Mouse (Mus musculus): Measurements from ENCODE around the gene Fbxo6. TPM values are rescaled to one million over a fixed set of nuclear protein-coding genes. Genes with fewer than 3 reads are reported as not detected.
"Not testable (repeated sequence)": the region's sequence is repeated elsewhere in the genome, so short reads cannot be mapped to it uniquely, and the experiment has no call there.

Gene Fbxo6
- 11.0 and 11.9 TPM in 2 replicates for polyA plus RNA-seq (2015; fragmentation: Nextera tagmentation; extraction: Ambion mirVana)

DNA sequence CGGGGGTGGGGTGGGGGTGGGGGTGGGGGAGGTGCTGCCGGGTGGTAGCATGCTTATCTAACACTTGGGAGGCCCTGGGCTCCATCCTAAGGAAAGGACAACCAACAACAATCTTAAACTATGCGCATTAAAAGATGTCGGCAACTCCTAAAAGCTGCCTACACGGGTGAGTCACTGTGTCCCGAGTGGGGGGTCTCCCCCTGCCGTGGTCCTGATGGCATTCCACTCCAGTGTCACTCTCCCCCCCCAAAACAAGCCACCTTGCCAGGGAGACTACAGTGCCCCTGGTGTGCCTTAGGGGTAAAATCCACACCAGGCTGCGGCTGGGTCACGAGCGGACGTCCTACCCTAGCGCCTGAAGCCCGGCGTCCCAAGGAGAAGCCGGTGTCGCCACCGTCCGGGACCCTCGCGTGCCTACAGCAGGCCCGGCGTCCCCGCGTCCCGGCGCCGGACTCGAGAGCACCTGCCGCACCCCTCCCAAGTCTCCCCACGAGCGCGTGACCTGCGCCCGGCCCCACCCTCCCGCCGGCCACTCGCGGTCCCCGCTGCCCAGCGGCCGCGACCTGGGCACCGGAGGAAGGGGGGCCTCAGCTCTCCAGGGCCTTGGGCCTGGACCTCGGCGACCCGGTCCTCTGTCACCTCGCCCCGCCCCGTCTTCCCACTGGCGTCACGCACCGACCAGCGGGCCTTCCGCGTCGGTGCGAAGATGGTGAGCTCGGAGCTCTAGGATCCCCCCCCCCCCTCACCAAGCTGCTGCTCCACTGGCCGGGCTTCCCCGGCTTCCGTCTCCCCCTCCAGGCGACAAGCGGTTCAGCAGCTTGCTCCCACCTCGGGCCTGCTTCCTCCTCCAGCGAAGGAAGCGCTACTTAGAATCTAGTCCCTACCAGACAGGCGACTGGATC lies at the start of gene Fbxo6:
Gene Fbxo6, minus strand, starts transcription at position 874 of the 902 bp plus-strand sequence.
- Histone ChIP-seq H3K9ac (peak within 1 kb of the TSS; percentile 71), H3K9me3 (replicated peaks) (no peaks in the 10 kb centered on the region), H3K4me3 (replicated peaks) (peak within 1 kb of the TSS; percentile 72), H3K27ac (replicated peaks) (peak within 1 kb of the TSS; percentile 72), H3K27me3 (no peaks in the 10 kb centered on the region), H3K4me2 (peak within 1 kb of the TSS; percentile 98), H3K4me1 (replicated peaks) (peaks cover 25% of the 10 kb centered on the region), H3K36me3 (replicated peaks) (no peaks in the 10 kb centered on the region)
- WGBS (ENCODE audit: insufficient replicate concordance): under 1% methylated on average over 66 of the region's 67 CpGs
- peak; percentile 81 for ATAC-seq (ENCODE audit: insufficient read depth)

DNA sequence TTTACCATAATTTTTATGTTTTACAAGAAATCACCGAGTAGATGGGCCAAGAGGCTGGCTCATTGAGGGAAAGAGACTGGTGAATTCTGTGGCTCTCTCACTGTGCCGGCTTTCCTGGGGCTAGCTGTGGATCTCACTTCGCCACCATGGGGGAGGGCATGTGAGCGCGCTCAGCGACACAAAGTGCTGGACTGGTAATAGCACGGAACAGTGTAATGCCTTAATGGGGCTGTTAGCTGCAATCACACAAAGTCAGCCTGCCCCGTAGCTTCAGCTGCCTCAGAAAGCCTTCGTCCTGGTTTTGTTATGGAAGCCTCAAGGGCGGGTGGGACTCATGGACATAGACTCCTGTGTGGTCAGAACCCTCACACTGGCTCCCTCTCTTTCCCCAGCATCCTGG lies 46.8 kb upstream of the Fbxo6 start:
- Histone ChIP-seq H3K4me1 (replicated peaks) (peaks cover 38% of the 10 kb centered on the region), H3K9me3 (replicated peaks) (no peaks in the 10 kb centered on the region), H3K36me3 (replicated peaks) (no peaks in the 10 kb centered on the region), H3K27me3 (peaks cover 48% of the 10 kb centered on the region), H3K9ac (no peak overlapping the region), H3K4me2 (no peak overlapping the region), H3K4me3 (replicated peaks) (no peak overlapping the region), H3K27ac (replicated peaks) (no peak overlapping the region)
- WGBS (ENCODE audit: insufficient replicate concordance): 43% methylated on average over 10 of the region's 10 CpGs
- ATAC-seq (ENCODE audit: insufficient read depth): no peak

DNA sequence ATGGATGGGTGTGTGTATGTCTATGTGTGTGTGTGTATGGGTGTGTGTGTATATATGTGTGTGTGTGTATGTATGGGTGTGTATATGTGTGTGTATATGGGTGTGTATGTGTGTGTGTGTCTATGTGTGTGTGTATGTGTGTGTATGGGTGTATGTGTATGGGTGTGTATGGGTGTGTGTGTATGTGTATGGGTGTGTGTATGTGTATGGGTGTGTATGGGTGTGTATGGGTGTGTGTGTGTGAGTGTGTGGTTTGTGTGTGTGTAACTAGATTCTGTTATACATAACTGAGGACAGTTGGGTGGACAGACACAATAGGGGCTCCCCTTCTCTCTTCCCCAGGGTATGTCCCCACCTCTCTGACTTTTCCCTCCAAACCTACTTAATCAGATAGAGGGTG lies 42.5 kb upstream of the Fbxo6 start:
- no peak overlapping the region for H3K4me3 ChIP-seq (replicated peaks)
- H3K27ac ChIP-seq (replicated peaks): no peak overlapping the region
- H3K9me3 ChIP-seq (replicated peaks): no peaks in the 10 kb centered on the region
- H3K4me1 ChIP-seq (replicated peaks): peaks cover 25% of the 10 kb centered on the region
- no peak overlapping the region; the same call in 1 of the 2 replicates for H3K4me2 ChIP-seq
- H3K9ac ChIP-seq: no peak overlapping the region
- ATAC-seq (ENCODE audit: insufficient read depth): peak; percentile 59
- peaks cover 59% of the 10 kb centered on the region for H3K27me3 ChIP-seq
- H3K36me3 ChIP-seq (replicated peaks): no peaks in the 10 kb centered on the region

DNA sequence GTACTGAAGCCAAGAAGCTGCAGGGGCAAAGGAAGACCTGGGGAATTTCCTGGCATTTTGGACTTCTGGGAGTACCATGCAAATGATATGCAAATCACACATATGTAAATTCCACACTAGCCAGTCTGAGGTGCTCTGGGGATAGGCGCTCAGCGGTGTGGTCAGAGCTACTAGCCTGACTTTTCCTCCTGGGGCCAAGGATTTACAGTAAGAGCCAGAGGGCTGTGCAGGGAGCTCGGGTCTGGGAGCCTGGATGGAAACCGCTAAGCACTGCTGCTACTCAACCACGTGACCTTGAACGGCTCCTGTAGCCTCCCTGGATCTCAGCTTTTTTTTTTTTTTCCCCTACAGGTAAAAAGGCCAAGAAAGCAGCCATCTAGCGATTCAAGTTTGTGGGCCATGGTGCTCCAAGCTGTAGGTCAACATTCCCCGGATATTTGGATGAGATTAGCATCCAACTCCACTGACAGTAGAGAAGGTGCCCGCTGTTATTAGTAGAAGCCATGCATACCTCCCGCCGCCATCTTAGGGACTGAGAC lies 40.8 kb upstream of the Fbxo6 start:
- no peak overlapping the region for H3K4me2 ChIP-seq
- H3K36me3 ChIP-seq (replicated peaks): no peaks in the 10 kb centered on the region
- no peak overlapping the region for H3K9ac ChIP-seq
- no peak overlapping the region for H3K4me3 ChIP-seq (replicated peaks)
- no peak for ATAC-seq (ENCODE audit: insufficient read depth)
- no peaks in the 10 kb centered on the region for H3K9me3 ChIP-seq (replicated peaks)
- WGBS (ENCODE audit: insufficient replicate concordance): 34% methylated on average over 11 of the region's 11 CpGs
- peaks cover 32% of the 10 kb centered on the region for H3K4me1 ChIP-seq (replicated peaks)
- H3K27ac ChIP-seq (replicated peaks): no peak overlapping the region
- peaks cover 45% of the 10 kb centered on the region for H3K27me3 ChIP-seq

DNA sequence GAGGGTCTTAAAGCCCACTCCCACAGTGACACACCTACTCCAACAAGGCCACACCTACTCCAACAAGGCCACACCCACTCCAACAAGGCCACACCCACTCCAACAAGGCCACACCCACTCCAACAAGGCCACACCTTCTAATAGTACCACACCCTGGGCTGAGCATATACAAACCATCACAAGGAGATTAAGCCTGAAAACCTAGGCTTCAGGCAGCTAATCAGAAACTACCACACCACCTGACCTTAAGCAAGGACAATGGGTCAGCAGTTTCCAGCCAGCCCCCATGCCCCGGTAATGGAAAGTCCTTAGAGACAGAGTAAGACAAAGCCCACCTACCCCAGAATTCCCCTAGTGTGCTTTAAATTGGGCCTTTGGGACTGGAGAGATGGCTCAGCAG lies 36.8 kb upstream of the Fbxo6 start:
- not testable (repeated sequence) for H3K4me2 ChIP-seq; H3K36me3 ChIP-seq (replicated peaks); H3K4me3 ChIP-seq (replicated peaks); H3K27ac ChIP-seq (replicated peaks); H3K9me3 ChIP-seq (replicated peaks); H3K9ac ChIP-seq
- Histone ChIP-seq H3K4me1 (replicated peaks) (peaks cover 21% of the 10 kb centered on the region), H3K27me3 (peaks cover 50% of the 10 kb centered on the region)
- 71% methylated on average over 1 of the region's 1 CpGs for WGBS (ENCODE audit: insufficient replicate concordance)
- peak; percentile 40 for ATAC-seq (ENCODE audit: insufficient read depth)

DNA sequence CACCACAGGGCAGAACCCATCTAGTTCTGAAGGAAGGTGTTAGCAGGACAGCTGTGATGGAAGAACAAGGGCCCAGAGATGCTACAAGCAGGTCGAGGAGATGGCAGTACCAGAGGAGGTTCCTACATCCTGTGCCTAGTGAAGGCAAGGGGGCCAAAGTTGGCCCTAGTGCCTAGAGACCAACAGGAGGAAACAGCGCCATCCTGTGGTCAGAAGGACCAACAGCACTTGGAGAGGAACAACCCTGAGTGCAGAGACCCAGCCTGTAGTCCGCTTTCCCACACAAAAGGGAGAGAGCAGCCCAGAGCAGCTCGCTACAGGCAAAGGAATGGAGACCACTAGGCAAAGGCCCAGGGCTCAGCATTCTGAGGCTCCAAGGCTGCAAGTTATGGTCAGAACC lies 33.9 kb upstream of the Fbxo6 start:
- Histone ChIP-seq H3K27ac (replicated peaks) (no peak overlapping the region), H3K4me1 (replicated peaks) (peaks cover 17% of the 10 kb centered on the region), H3K4me3 (replicated peaks) (no peak overlapping the region), H3K9me3 (replicated peaks) (no peaks in the 10 kb centered on the region), H3K9ac (no peak overlapping the region), H3K27me3 (peaks cover 45% of the 10 kb centered on the region), H3K36me3 (replicated peaks) (no peaks in the 10 kb centered on the region), H3K4me2 (no peak overlapping the region)
- no peak for ATAC-seq (ENCODE audit: insufficient read depth)
- 43% methylated on average over 4 of the region's 4 CpGs for WGBS (ENCODE audit: insufficient replicate concordance)

DNA sequence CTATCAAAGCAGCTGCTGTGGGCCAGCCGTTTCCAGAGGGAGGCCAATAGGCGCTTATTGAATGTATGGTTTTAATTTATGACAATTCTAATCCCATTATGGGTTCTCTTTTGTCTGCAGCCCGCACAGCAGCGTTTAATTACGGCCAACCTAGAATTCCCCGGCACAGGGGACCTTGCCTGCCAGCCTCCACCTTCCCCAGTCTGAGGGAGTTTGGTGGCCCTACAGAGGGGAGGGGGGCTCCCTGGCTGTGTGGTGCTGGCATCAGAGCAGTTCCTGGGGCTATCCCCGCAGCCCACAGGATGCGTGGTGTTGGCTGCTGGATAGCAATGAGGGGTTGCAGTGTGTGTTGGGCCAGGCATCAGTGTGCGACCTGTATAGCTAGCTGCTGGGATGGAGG lies 32.6 kb upstream of the Fbxo6 start:
- H3K4me2 ChIP-seq: no peak overlapping the region
- H3K27me3 ChIP-seq: peaks cover 49% of the 10 kb centered on the region

DNA sequence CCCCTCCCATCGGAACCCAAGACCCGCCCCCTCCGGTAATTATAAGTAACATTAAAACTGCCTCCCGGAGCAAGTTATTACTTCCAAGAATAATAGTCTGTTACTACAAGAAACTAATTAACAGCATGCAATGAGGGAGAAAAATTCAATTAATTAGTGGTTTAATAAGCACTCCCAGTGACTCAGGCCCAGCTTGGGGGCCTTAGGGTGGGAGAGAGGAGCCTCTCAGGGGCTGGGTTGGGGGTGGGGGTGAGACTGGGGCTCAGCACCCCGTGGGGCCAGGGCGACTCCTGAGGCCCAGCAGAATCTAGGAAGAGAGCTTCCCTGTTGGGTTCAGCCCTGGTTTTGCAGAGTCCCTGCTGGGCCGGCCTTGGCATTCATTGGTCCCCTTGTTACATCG lies 30.4 kb upstream of the Fbxo6 start:
- H3K9me3 ChIP-seq (replicated peaks): no peaks in the 10 kb centered on the region
- WGBS (ENCODE audit: insufficient replicate concordance): 35% methylated on average over 8 of the region's 8 CpGs
- no peak for ATAC-seq (ENCODE audit: insufficient read depth)
- no peak overlapping the region for H3K4me2 ChIP-seq
- no peaks in the 10 kb centered on the region for H3K36me3 ChIP-seq (replicated peaks)
- H3K27ac ChIP-seq (replicated peaks): no peak overlapping the region
- peaks cover 63% of the 10 kb centered on the region for H3K27me3 ChIP-seq
- H3K4me1 ChIP-seq (replicated peaks): no peaks in the 10 kb centered on the region
- H3K9ac ChIP-seq: no peak overlapping the region
- H3K4me3 ChIP-seq (replicated peaks): no peak overlapping the region

More for the DNA sequence above, 32.6 kb upstream of the Fbxo6 start:
- WGBS (ENCODE audit: insufficient replicate concordance): 66% methylated on average over 9 of the region's 9 CpGs
- Histone ChIP-seq H3K9ac (no peak overlapping the region), H3K27ac (replicated peaks) (no peak overlapping the region), H3K4me3 (replicated peaks) (no peak overlapping the region), H3K9me3 (replicated peaks) (no peaks in the 10 kb centered on the region), H3K36me3 (replicated peaks) (no peaks in the 10 kb centered on the region), H3K4me1 (replicated peaks) (peaks cover 9% of the 10 kb centered on the region)
- ATAC-seq (ENCODE audit: insufficient read depth): no peak

DNA sequence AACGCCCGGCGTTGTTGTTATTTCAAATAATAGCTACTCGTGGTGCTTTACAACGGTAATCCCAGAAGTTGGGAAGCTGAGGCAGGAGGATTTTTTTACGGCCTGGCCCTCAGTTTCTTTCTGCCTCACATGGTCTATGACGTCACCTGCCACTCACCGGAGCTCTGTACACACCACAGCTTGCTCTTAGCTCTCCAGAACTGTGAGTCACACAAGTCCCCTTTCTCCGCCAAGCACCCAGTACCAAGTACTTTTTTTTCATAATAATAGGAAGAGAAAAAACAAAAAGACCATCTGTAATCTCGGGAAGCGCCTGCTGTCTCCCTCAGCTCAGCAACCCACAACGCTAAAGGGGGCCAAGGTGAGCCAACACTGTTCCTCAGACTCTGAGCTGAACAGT lies 29.5 kb upstream of the Fbxo6 start:
- Histone ChIP-seq H3K9ac (no peak overlapping the region), H3K4me3 (replicated peaks) (no peak overlapping the region), H3K9me3 (replicated peaks) (no peaks in the 10 kb centered on the region), H3K27ac (replicated peaks) (no peak overlapping the region), H3K4me2 (no peak overlapping the region), H3K27me3 (peaks cover 64% of the 10 kb centered on the region), H3K36me3 (replicated peaks) (no peaks in the 10 kb centered on the region), H3K4me1 (replicated peaks) (no peaks in the 10 kb centered on the region)
- 75% methylated on average over 12 of the region's 12 CpGs for WGBS (ENCODE audit: insufficient replicate concordance)
- ATAC-seq (ENCODE audit: insufficient read depth): no peak

DNA sequence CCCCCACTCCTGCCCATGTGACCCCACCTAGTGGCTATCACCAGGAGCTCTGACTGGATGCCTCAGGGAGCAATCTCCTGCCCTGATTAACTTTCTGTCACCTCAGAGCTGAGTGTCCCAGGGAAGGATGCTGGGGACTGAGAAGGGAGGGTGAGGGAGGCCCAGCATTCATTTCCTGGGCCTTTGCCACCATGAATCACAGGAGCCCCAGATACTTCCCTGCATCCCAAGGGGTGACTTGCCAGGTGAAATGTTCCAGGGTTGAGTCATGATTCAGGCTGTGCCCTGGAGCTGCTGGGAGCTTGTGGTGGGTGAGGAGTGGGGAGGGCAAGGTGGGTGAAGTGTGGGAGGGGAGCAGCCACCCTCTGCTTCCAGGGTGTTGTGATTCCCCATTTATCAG lies 25.8 kb upstream of the Fbxo6 start:
- ATAC-seq (ENCODE audit: insufficient read depth): no peak
- no peaks in the 10 kb centered on the region for H3K4me1 ChIP-seq (replicated peaks)
- no peak overlapping the region for H3K27ac ChIP-seq (replicated peaks)
- H3K27me3 ChIP-seq: peaks cover 82% of the 10 kb centered on the region
- H3K4me2 ChIP-seq: no peak overlapping the region
- no peak overlapping the region for H3K9ac ChIP-seq
- no peaks in the 10 kb centered on the region for H3K9me3 ChIP-seq (replicated peaks)
- H3K4me3 ChIP-seq (replicated peaks): no peak overlapping the region
- no peaks in the 10 kb centered on the region for H3K36me3 ChIP-seq (replicated peaks)

DNA sequence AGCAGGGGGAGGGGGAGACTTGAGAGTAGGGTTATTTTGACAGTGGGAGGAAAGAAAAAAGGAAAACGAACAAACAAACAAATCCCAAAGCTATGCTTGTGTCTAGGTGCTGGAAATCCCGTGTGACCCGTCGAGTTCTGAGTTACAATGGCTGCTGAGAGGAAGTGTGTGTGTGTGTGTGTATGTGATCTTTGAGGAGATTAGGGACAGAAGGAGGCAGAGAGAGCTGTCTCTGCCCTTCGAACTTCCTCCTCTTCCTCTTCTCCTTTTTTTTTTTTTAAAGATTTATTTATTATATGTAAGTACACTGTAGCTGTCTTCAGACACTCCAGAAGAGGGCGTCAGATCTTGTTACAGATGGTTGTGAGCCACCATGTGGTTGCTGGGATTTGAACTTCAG lies 24.7 kb upstream of the Fbxo6 start:
- H3K36me3 ChIP-seq (replicated peaks); H3K27ac ChIP-seq (replicated peaks); H3K4me3 ChIP-seq (replicated peaks); H3K9me3 ChIP-seq (replicated peaks); ATAC-seq (ENCODE audit: insufficient read depth); H3K4me1 ChIP-seq (replicated peaks); H3K4me2 ChIP-seq; H3K9ac ChIP-seq: not testable (repeated sequence)
- H3K27me3 ChIP-seq: peaks cover 83% of the 10 kb centered on the region
- WGBS (ENCODE audit: insufficient replicate concordance): 14% methylated on average over 6 of the region's 6 CpGs
